Mouse (Mus musculus) liver, embryonic 13.5 days (tissue): ENCODE measurements around the gene Snrpd2. TPM values are rescaled to one million over a fixed set of nuclear protein-coding genes. Genes with fewer than 3 reads are reported as not detected.
"Not testable (repeated sequence)": the region's sequence is repeated elsewhere in the genome, so short reads cannot be mapped to it uniquely, and the experiment has no call there.

ENCODE experiments used
- ATAC-seq: fragments of 200-750 bp; cut with Nextera tagmentation; 2 replicates; pipeline ENCODE4 v1.8.0; 2017; ENCODE audit warnings: low read depth, mild to moderate bottlenecking, moderate number of reproducible peaks, moderate library complexity
- DNase-seq: peaks from one replicate; pipeline ENCODE4 v3.0.0; 2022
- H3K27ac ChIP-seq: fragments of 300-500 bp; sonication (generic); 2 replicates; pipeline ENCODE4 v1.5.1; 2015; ENCODE audit warnings: moderate library complexity, mild to moderate bottlenecking, inconsistent platforms
- H3K27me3 ChIP-seq: fragments of 300-500 bp; sonication (generic); 2 replicates; pipeline ENCODE4 v1.6.1; 2015; ENCODE audit warnings: mild to moderate bottlenecking, inconsistent platforms
- H3K36me3 ChIP-seq: fragments of 300-500 bp; sonication (generic); 2 replicates; pipeline ENCODE4 v1.6.1; 2015; ENCODE audit warnings: mild to moderate bottlenecking, inconsistent platforms
- H3K4me1 ChIP-seq: fragments of 300-500 bp; sonication (generic); replicated peaks from 2 replicates; pipeline ENCODE4 v1.6.1; 2015; ENCODE audit warnings: inconsistent platforms
- H3K4me2 ChIP-seq: fragments of 300-500 bp; sonication (generic); 2 replicates; pipeline ENCODE4 v1.6.1; 2015; ENCODE audit warnings: inconsistent platforms, mild to moderate bottlenecking, moderate library complexity
- H3K4me3 ChIP-seq: fragments of 300-500 bp; sonication (generic); replicated peaks from 2 replicates; pipeline ENCODE4 v1.5.1; 2015; ENCODE audit warnings: mild to moderate bottlenecking, inconsistent platforms
- H3K9ac ChIP-seq: fragments of 300-500 bp; sonication (generic); 2 replicates; pipeline ENCODE4 v1.6.1; 2015; ENCODE audit warnings: mild to moderate bottlenecking, inconsistent platforms
- H3K9me3 ChIP-seq: fragments of 300-500 bp; sonication (generic); replicated peaks from 2 replicates; pipeline ENCODE4 v1.6.1; 2016; ENCODE audit warnings: inconsistent platforms
- WGBS: fragments of 180-500 bp; shearing (Covaris S2); methylation state at CpG from one replicate; pipeline ENCODE4 v1.1.7; 2015; ENCODE audit not compliant: insufficient replicate concordance; 5-methylcytosine and 5-hydroxymethylcytosine counted together
- polyA plus RNA-seq: library from polyadenylated mRNA; unstranded; fragments of >200 nt; fragmentation: Nextera tagmentation; extraction: Ambion mirVana; gene quantifications from 2 replicates; pipeline ENCODE4 v1.2.1, GENCODE M21; 2015

Gene Snrpd2
- polyA plus RNA-seq, 1 experiment from 2014 or later: 89.4 TPM

DNA sequence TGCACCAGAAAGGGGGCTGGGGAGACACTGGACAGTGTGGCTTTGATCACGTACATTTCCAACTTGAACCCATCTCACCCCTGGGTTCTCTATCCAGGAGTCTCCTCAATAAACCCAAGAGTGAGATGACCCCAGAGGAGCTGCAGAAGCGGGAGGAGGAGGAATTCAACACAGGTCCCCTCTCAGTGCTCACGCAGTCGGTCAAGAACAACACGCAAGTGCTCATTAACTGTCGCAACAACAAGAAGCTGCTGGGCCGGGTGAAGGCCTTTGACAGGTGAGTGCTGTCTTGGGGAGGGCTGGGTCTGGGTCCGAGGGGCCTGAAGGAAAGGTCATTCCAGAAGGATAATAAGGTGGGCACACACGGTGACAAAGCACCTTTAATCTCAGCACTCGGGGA lies 1.6 kb downstream of the Snrpd2 start:
- peak overlapping the region; percentile 77 for H3K4me3 ChIP-seq
- WGBS: 81% methylated on average over 10 of the region's 10 CpGs
- peaks cover 34% of the 10 kb centered on the region for H3K4me1 ChIP-seq
- H3K9ac ChIP-seq: peak overlapping the region; percentile 85; the same call in 1 of the 2 replicates
- not testable (repeated sequence) for DNase-seq, H3K9me3 ChIP-seq, ATAC-seq, H3K27ac ChIP-seq, H3K27me3 ChIP-seq
- peak overlapping the region; percentile 96 for H3K4me2 ChIP-seq
- peaks cover 36% of the 10 kb centered on the region for H3K36me3 ChIP-seq

DNA sequence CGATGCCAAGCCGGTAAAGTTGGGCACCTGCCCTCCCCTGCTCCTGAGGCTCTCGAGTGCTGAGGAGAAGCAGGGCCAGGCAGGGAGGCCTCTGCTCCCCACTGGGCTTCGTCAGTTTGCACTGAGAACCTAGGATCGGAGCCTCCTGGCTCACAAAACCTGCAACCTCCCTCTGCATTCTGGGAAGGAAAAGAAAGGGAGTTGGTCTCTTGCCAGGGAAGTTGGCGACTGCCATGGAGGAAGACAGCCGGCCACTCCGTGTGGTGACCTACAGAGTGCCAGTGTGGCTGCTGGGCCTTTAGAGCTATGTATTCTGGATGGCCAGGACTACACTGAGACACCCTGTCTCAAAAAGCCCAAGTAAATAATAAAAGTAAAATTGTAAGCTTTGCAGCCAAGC lies 5.3 kb downstream of the Snrpd2 start:
- no peak overlapping the region for H3K27ac ChIP-seq
- DNase-seq: no peak
- peaks cover 36% of the 10 kb centered on the region for H3K36me3 ChIP-seq
- no peak overlapping the region for H3K4me3 ChIP-seq
- peaks cover 16% of the 10 kb centered on the region for H3K27me3 ChIP-seq
- H3K4me1 ChIP-seq: peaks cover 42% of the 10 kb centered on the region
- 79% methylated on average over 8 of the region's 8 CpGs for WGBS
- no peak overlapping the region for H3K4me2 ChIP-seq
- H3K9me3 ChIP-seq: no peaks in the 10 kb centered on the region
- H3K9ac ChIP-seq: no peak overlapping the region
- no peak for ATAC-seq

DNA sequence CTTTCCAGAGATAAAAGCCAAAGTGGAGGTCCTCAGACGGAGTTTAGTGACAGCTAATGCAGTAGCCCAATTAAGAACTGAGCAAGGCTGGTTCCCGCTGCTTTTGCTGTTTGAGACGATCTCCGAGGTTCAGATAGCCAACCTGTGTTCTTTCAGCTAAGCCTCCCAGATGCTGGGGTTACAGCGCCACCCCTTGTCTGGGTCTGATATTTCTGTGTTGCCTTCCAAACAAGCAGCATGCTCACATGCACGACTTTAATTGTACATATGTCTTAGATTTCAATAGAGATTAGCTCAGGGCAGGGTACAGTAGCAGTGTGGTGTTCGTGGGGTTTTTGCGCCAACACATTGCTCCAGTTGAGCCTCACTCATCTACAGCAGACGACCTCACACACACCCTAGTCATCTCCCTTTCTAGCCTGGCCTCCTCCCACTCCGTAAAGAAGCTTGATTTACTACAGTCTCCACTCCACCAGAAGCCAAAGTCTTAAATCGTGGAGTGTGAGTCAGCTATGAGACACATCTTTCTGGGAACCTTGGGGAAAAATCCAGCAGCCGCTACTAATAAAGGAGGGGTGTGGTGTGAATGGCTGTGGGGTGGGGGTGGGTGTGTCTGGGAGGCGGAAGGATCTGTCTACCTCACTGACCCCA lies 6.4 kb downstream of the Snrpd2 start:
- Histone ChIP-seq H3K36me3 (peaks cover 36% of the 10 kb centered on the region), H3K4me2 (no peak overlapping the region), H3K9ac (no peak overlapping the region), H3K4me3 (no peak overlapping the region), H3K27ac (no peak overlapping the region), H3K27me3 (peaks cover 22% of the 10 kb centered on the region), H3K9me3 (no peaks in the 10 kb centered on the region), H3K4me1 (peaks cover 42% of the 10 kb centered on the region)
- no peak for ATAC-seq
- DNase-seq: no peak
- 55% methylated on average over 13 of the region's 13 CpGs for WGBS

GRCm38 (mm10) chr7:19157160-19157800 lies 7.8 kb downstream of the Snrpd2 start:
- 5% methylated on average over 30 of the region's 30 CpGs for WGBS
- peak overlapping the region; percentile 41 for H3K4me2 ChIP-seq
- peak overlapping the region; percentile 42; the same call in 1 of the 2 replicates for H3K9ac ChIP-seq
- peaks cover 39% of the 10 kb centered on the region for H3K4me1 ChIP-seq
- H3K4me3 ChIP-seq: no peak overlapping the region
- H3K27ac ChIP-seq: no peak overlapping the region
- peaks cover 24% of the 10 kb centered on the region for H3K36me3 ChIP-seq
- H3K9me3 ChIP-seq: no peaks in the 10 kb centered on the region
- H3K27me3 ChIP-seq: peaks cover 27% of the 10 kb centered on the region
- DNase-seq (peak; percentile 74), ATAC-seq (peak; percentile 70)

- DNase-seq (no peak), ATAC-seq (no peak)
- Histone ChIP-seq H3K36me3 (peaks cover 12% of the 10 kb centered on the region), H3K4me1 (peaks cover 39% of the 10 kb centered on the region), H3K4me3 (no peak overlapping the region), H3K27me3 (peaks cover 40% of the 10 kb centered on the region), H3K4me2 (no peak overlapping the region), H3K27ac (no peak overlapping the region), H3K9ac (no peak overlapping the region), H3K9me3 (no peaks in the 10 kb centered on the region)
- 64% methylated on average over 11 of the region's 11 CpGs for WGBS
These were observed 9.1 kb downstream of the Snrpd2 start for GRCm38 (mm10) chr7:19158601-19159000.

- DNase-seq (no peak), ATAC-seq (no peak)
- Histone ChIP-seq H3K9ac (no peak overlapping the region), H3K4me3 (no peak overlapping the region), H3K9me3 (no peaks in the 10 kb centered on the region), H3K27me3 (peaks cover 48% of the 10 kb centered on the region), H3K4me2 (peak overlapping the region; percentile 76), H3K27ac (no peak overlapping the region), H3K36me3 (peaks cover 5% of the 10 kb centered on the region), H3K4me1 (peaks cover 47% of the 10 kb centered on the region)
- 19% methylated on average over 18 of the region's 18 CpGs for WGBS
These were observed 9.9 kb downstream of the Snrpd2 start for GRCm38 (mm10) chr7:19159411-19159810.

DNA sequence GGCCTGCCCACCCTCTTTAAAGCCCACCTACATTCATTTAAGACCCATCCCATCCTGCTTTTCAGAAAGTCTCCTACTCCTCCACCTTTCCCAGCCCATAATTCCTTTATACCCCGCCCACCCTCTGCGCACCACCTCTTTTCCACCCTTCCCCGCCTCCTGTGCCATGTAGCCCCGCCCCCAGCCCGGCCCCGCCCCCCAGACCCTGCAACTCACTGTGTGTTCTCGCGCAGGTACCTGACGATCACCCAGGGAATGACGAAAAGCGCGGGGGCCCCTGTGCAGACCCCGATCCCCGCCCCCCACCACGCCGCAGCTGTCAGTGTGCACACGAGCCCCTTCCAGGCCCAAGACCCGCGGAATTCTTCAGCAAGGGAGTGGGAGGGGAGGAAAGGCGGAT lies 10.6 kb downstream of the Snrpd2 start:
- Histone ChIP-seq H3K4me2 (peak overlapping the region; percentile 76), H3K9me3 (no peaks in the 10 kb centered on the region), H3K4me1 (peaks cover 54% of the 10 kb centered on the region), H3K27me3 (peaks cover 55% of the 10 kb centered on the region), H3K4me3 (peak overlapping the region; percentile 48), H3K9ac (peak overlapping the region; percentile 55), H3K36me3 (no peaks in the 10 kb centered on the region; the same call in 1 of the 2 replicates), H3K27ac (no peak overlapping the region)
- 2% methylated on average over 20 of the region's 20 CpGs for WGBS
- ATAC-seq (peak; percentile 60; the same call in 1 of the 2 replicates), DNase-seq (no peak)

GRCm38 (mm10) chr7:19162928-19163327 lies 13.4 kb downstream of the Snrpd2 start:
- WGBS: 69% methylated on average over 7 of the region's 7 CpGs
- no peak for ATAC-seq

DNA sequence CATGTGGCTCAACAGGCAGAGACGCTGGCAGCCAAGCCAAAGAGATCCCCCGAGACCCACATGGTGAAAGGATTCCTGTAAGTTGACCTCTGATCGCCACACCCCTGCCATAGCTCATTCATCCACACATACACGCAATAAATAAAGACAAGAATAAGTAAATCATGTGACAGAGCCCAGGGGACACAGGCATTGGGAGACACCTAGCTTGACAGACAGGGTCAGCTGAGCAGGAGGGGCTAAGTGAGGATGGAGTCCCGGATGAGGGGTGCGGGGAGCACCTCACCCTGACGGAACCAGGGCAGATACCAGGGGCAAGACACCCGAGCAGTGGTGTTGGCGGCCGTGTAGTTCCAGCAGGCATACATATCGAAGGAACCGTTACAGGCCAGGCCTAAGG lies 14.2 kb downstream of the Snrpd2 start:
- H3K27ac ChIP-seq: no peak overlapping the region
- H3K27me3 ChIP-seq: peaks cover 78% of the 10 kb centered on the region
- H3K4me1 ChIP-seq: peaks cover 47% of the 10 kb centered on the region
- H3K4me2 ChIP-seq: no peak overlapping the region
- DNase-seq: no peak
- 35% methylated on average over 12 of the region's 12 CpGs for WGBS
- no peak overlapping the region for H3K9ac ChIP-seq
- H3K9me3 ChIP-seq: 0 out of 2 replicates have a peak, but pooled peaks cover 3% of the 10 kb centered on the region
- H3K36me3 ChIP-seq: no peaks in the 10 kb centered on the region
- H3K4me3 ChIP-seq: no peak overlapping the region
- no peak for ATAC-seq

More at GRCm38 (mm10) chr7:19162928-19163327, 13.4 kb downstream of the Snrpd2 start:
- Histone ChIP-seq H3K27me3 (peaks cover 76% of the 10 kb centered on the region), H3K27ac (no peak overlapping the region), H3K4me1 (peaks cover 47% of the 10 kb centered on the region), H3K36me3 (no peaks in the 10 kb centered on the region), H3K4me2 (no peak overlapping the region), H3K9ac (no peak overlapping the region), H3K4me3 (no peak overlapping the region), H3K9me3 (0 out of 2 replicates have a peak, but pooled peaks cover 3% of the 10 kb centered on the region)
- no peak for DNase-seq

- H3K9ac ChIP-seq: no peak overlapping the region
- DNase-seq: no peak
- peak overlapping the region; percentile 44 for H3K4me2 ChIP-seq
- ATAC-seq: peak; percentile 55
- peaks cover 76% of the 10 kb centered on the region for H3K27me3 ChIP-seq
- no peaks in the 10 kb centered on the region for H3K36me3 ChIP-seq
- H3K4me1 ChIP-seq: peaks cover 46% of the 10 kb centered on the region
- H3K9me3 ChIP-seq: 0 out of 2 replicates have a peak, but pooled peaks cover 3% of the 10 kb centered on the region
- H3K4me3 ChIP-seq: 0 out of 2 replicates have a peak overlapping the region, but pooled peaks have one; percentile 1
- H3K27ac ChIP-seq: no peak overlapping the region
- WGBS: 4% methylated on average over 6 of the region's 6 CpGs
These were observed 14.7 kb downstream of the Snrpd2 start for GRCm38 (mm10) chr7:19164189-19164588.

- Histone ChIP-seq H3K9ac (no peak overlapping the region), H3K9me3 (0 out of 2 replicates have a peak, but pooled peaks cover 3% of the 10 kb centered on the region), H3K27me3 (peaks cover 75% of the 10 kb centered on the region), H3K27ac (no peak overlapping the region), H3K4me1 (peaks cover 38% of the 10 kb centered on the region), H3K36me3 (no peaks in the 10 kb centered on the region), H3K4me2 (peak overlapping the region; percentile 44), H3K4me3 (0 out of 2 replicates have a peak overlapping the region, but pooled peaks have one; percentile 22)
- DNase-seq (peak; percentile 56), ATAC-seq (peak; percentile 46)
- WGBS: under 1% methylated on average over 13 of the region's 13 CpGs
These were observed 15.5 kb downstream of the Snrpd2 start for GRCm38 (mm10) chr7:19164978-19165377.
